Mouse (Mus musculus) lung, adult 2 months (tissue): ENCODE data around the gene Med18.

Experiments
- CTCF ChIP-seq: fragments of 200-500 bp; IDR thresholded peaks from 2 replicates; pipeline ENCODE4 v1.5.1; 2011; ENCODE audit warnings: mild to moderate bottlenecking, low read length, control low read depth; ENCODE audit not compliant: insufficient read depth
- POLR2A ChIP-seq: fragments of 200-500 bp; IDR thresholded peaks from 2 replicates; pipeline ENCODE4 v1.6.1; 2011; ENCODE audit warnings: low read depth, mild to moderate bottlenecking, control low read depth, low read length, borderline replicate concordance; ENCODE audit errors: extremely low read depth

DNA sequence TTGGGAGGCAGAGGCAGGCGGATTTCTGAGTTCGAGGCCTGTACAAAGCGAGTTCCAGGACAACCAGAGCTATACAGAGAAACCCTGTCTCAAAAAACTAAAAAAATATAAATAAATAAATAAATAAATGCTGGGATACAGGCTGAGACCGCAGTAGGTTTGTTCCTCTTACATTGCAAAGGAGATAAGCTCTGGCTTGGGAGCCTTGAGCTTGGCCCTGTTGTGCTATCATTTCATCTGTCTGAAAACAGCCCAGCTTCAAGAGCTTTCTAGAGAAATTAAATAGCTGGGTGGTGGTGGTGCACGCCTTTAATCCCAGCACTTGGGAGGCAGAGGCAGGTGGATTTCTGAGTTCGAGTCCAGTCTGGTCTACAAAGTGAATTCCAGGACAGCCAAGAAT is 37.9 kb upstream of the Med18 start:
- TF ChIP-seq POLR2A (no peak), CTCF (no peak)
